Comparison of ENCODE assay signal across 15 mouse cellular contexts in genomic region chr14:120834821-120835220, GRCm38 (mm10).
"Had no signal": no experiment of that assay in that cellular context is flagged by ENCODE, and none has a peak within 500 bp of the region (broad histone marks: within the 10 kb centered on the region; RNA-seq: fewer than 3 reads in every experiment).

No protein-coding gene starts in this region.

- H3K4me2 ChIP-seq: liver, embryonic 15.5 days; midbrain, embryonic 11.5 days had no signal

- H3K9ac ChIP-seq: liver, embryonic 15.5 days had no signal

- DNase-seq: kidney, adult 2 months; kidney, postnatal 25 days; layer of hippocampus, adult 9-11 months; layer of hippocampus, postnatal 36 days; lung, adult 2 months; lung, postnatal 14 days; lung, postnatal 4 days; midbrain, embryonic 14.5 days; thymus, adult 18-20 months; thymus, postnatal 36 days had no signal

- H3K36me3 ChIP-seq: liver, embryonic 15.5 days had no signal

- H3K27me3 ChIP-seq: liver, embryonic 15.5 days had no signal

- H3K4me3 ChIP-seq: layer of hippocampus, adult 2 months; left cerebral cortex, adult 2 months; liver, embryonic 15.5 days had no signal

- H3K9me3 ChIP-seq: liver, embryonic 15.5 days had no signal

- H3K27ac ChIP-seq: kidney, postnatal 0 days; layer of hippocampus, adult 2 months; liver, embryonic 15.5 days had no signal
